Mouse (Mus musculus) lung, adult 2 months (tissue): ENCODE measurements around the gene Gm2564.
"Not testable (repeated sequence)": the region's sequence is repeated elsewhere in the genome, so short reads cannot be mapped to it uniquely, and the experiment has no call there.

Experiments
- CTCF ChIP-seq: fragments of 200-500 bp; IDR thresholded peaks from 2 replicates; pipeline ENCODE4 v1.5.1; 2011; ENCODE audit warnings: mild to moderate bottlenecking, low read length, control low read depth; ENCODE audit not compliant: insufficient read depth
- POLR2A ChIP-seq: fragments of 200-500 bp; IDR thresholded peaks from 2 replicates; pipeline ENCODE4 v1.6.1; 2011; ENCODE audit warnings: low read depth, mild to moderate bottlenecking, control low read depth, low read length, borderline replicate concordance; ENCODE audit errors: extremely low read depth

- TF ChIP-seq CTCF, POLR2A: not testable (repeated sequence)
These were observed at the start of gene Gm2564 for GRCm38 (mm10) chr4:42629419-42629818.
